Mouse (Mus musculus) 3T3-L1 (cell line): ENCODE measurements around the gene Prcd.

Experiments
- DNase-seq: peaks from one replicate; pipeline ENCODE4 v3.0.0-alpha.2; 2015; ENCODE audit warnings: low read depth, low spot score

The Prcd gene

DNA sequence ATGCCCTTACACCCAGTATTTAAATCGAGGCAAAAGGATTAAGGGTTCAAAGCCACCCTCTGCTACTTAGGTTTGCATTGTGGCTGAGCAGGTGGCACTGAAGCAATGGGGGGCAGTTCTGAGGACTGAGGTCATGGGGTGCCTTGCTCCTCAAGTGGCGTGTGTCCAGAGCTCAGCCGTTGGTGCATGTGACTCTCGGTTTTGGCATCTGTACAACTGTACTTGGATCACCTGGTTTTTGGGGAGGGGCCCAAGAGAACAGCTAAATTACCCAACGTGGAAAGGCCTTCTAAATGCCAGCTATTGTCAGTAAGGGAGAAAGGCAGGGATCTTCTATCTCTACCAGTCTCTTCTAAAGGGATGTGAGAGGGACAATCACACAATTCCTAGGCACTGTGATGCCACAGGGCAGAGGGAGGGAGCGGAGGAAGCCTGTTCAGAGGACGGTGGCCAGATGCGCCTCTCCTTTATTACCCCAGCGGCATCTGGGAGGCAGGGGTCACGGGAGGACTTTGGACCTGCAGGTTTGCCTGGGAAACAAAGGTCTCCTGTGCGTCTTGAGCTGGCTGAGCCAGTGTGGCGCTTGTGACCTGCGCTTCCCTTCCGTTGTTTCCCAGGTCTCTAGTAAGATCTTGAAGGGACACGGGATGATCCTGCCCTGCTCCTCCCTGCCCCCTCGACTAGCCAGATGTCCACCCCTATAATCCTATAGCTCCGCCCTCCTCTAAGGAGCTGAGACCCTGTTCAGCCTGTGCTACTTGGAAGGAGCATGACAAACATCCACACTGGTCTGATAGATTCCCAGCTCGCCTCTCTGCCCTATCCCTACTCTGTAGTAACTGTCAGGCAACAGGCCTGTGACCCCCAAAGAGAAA, 37.6 kb downstream of the Prcd start:
- no peak for DNase-seq

DNA sequence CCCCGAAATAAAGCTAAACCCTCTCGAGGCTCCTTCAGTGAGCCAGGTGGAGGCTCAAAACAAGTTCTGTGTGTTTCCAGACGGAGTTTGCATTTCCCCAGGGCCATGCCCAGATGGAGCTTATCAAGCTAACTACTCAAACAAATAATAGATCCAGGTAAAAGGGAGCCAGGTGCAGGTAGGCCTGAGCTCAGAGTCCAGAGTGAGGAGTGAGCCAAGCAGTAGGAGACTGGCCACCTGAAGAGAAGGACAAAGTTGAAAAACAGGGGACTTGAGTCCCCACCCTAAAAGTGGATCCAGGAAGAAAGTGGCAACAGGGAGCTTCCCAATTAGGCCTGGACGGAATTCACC, 40.5 kb downstream of the Prcd start:
- DNase-seq = no peak

DNA sequence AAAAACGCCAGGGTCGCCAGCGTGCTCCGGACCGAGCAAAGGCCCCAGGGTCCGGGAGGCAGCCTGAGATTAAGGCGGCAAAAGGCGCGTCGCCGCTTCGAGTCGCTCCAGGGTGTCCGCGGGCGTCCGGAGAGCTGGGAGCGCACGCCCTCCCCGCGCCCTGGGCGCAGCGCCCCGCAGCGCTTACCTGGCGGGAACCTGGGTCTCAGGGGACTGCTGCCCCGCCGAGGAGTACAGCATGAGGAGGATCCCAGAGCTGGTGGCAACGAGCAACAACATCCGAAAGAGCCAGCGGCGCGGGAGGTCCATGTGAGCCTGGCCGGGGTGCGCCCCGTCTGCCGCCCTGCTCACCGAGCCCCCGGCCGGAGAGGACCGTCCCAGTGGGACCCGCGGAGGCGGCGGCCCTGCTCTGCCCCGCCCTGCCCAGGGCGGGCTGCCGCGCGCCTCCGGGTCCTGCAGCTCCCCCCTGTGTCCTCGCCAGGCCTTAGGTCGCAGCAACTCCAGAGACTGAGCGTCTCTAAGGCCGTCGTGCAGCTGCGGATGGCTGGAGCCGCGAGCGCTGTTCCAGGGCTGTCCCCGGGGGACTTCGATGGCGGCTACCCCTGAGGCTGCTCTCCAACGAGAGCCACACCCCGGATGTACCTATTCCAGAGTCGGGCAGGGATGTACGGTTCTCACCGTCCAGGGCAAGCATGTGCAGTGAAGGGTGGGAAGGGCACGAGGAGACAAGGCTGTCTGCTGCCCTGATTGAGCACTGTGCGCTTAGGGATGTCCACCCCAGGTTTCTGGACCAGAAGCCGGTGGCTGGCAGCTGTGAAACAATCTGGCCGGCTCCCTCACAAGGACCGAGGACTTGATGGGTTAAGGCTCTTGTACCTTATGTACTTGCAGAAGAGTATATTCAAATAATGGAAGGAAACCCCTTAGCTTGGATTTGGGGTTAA, 41.2 kb downstream of the Prcd start:
- DNase-seq = no peak

DNA sequence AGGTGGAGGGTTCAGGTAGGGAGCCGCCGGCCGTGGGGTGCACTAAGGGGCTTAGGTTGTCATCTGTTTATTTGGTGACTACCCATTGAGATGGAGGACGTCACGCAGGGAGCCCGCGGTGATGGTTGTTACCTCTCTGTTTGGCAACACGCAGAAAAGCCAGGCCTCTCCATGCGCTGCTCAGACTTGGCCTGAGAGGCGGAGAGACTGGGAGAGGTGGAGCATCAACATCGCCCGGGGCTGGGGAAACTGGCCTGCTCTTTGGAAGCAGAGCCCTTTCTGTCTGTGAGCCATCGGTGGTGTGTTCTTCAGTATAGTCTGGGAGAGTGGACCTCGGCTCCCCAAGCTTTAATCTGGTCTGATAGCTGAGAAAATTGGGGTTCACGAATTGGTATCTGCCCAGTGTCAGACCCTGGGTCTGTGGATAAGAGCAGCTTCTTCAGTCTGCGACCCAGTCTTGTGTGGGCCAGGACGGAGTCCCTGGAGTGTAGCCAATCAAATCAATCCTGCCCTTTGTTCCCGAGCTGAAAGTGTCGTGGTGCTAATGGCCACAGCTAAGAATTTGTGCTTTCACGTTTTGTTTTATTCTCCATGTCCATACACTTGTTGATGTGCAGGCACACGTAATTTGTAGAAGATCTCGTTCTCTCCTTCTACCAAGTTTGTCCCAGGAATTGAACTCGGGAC, 42.0 kb downstream of the Prcd start:
- DNase-seq = no peak

DNA sequence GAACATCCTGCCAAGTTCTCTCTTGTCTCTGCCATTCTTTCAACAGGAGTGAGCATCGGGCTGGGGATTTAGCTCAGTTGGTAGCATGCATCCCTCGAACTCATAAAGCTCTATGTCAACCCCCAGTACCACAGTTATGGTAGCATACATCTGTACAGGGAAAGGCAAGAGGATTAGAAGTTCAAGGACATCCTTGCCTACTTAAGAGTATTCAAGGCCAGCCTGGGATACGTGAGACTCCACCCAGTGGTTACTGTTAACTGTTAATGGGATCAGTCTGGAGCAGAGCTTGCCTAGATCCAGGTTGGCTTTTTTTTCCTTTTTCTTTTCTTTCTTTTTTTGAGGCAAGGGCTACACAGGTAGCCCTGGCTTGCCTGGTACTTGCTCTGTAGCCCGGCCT, 43.1 kb downstream of the Prcd start:
- DNase-seq = no peak

DNA sequence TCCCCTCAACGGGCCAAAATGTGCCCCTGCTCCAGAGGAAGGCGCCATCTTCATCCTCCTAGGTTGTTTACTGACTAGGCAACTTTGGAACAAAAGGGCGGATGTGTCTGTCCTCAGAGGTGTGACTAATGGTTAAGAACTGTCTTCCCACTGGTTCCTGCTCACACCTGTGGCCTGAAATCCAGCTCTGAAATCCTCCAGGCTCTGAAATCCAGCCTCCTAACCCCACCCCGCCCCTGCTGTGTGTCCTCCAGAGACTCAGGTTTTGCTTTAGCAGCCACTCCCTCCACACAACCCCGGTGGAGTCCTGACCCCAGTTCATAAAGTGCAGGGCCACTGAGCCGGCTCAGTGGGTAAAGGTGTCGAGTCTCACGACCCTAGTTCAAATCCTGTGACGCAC, 44.2 kb downstream of the Prcd start:
- no peak for DNase-seq

DNA sequence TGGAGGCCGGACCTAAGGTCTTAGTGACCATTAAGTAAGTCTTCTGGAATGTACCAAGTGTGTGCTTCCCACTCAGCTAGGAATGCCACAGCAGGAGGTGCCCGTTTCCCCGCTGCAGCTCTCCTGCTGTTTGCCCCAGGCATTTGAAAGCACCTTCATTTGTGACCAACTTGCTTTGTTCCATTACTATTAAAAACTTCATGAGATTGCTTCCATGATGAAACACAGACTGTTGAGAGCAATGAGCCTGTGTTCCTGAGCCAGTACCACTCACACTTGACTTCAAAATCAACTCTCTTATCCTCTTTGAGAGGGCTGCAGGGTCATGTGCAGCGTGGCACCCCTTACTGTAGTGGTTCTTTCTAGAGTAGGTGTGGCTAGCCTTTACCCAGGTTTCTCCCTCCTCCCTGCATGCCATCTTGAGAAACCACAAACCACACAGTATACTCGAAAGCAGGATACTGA, 48.1 kb downstream of the Prcd start:
- peak; percentile 89 for DNase-seq

DNA sequence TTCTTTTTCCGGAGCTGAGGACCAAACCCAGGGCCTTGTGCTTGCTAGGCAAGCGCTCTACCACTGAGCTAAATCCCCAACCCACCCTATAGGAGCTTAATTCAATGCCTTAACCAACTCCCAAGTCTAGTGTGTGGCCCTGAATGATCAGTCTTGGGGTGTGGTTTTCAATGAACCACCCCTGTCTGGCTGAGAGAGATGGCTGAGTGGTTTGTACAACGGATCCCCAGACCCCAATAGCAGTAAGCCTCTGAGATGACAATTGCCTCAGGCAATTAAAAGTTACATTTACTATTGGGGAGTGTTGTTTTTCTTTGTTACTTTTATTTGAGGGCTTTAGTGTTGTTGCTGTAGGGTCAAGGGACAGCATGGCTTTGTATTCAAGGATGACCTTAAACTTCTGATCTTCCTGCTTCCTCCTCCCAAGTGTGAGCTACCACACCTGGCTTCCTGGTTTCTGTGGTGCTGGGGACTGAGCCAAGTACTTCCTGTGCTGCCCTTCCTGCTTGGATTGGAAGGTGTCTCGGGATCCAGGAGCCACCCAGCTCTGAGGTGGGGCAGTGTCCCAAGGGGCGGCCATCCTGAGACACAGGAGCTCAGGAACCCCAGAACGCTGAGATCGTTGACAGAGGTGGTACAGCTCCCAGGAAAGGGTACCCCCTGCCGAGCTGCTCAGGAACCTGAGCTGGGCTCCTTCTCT, 51.2 kb downstream of the Prcd start:
- no peak for DNase-seq

DNA sequence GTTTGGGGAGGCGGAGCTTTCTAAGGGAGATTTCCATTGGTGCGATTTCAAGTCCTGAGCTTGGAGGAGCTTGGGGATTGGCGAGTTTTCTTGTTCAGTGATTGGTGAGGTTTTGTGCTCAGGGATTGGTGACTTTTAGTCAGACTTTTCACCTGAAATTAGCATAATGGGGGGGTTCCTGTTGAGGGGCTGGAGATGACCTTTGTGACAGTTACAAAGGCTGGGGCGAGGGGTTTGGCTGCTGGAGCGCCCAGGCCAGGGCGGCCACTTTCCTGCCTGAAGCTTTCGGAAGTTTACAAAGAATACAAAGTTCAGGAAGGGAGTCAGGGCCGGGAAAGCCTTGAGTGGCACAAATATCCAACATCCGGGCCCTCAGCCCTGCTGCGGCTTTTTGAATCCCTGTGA, 51.9 kb downstream of the Prcd start:
- no peak for DNase-seq

DNA sequence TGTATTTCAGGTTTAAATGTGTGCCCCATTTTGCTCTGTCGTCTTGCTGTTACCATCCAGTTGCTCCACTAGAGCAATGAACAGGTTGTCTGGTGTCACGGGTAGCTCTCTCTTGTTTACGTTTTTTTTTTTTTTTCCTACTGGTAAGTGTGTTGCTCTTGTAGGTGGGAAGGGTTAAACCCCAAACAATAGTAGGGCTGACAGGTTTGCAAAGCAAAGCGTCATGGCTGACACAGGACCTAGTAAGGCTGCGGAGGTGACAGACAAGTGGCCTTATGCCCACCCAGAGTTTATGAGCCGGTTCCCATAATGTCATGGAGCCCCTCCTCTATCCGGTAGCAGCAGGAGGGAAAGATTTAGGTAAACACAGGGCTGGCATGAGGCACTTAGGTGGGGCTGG, 53.0 kb downstream of the Prcd start:
- no peak for DNase-seq

DNA sequence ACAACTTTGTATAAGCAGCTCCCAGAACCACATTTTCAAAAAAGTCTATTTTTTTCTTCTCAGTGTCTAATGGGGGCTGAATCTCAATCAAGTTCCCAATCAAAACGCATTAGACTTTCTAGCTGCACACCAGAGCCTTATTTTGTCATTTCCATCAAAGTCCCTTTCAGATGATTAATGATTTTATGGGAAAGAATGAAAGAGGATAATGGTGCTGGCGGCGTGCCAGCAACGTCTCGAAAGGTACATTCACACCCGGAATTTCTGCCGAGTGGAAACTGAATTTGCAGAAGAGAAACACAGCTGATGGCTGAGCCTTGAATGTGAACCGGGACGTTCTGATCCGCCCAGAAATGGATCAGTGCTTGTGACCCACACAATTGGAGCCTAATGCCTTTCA, 56.8 kb downstream of the Prcd start:
- DNase-seq = no peak

DNA sequence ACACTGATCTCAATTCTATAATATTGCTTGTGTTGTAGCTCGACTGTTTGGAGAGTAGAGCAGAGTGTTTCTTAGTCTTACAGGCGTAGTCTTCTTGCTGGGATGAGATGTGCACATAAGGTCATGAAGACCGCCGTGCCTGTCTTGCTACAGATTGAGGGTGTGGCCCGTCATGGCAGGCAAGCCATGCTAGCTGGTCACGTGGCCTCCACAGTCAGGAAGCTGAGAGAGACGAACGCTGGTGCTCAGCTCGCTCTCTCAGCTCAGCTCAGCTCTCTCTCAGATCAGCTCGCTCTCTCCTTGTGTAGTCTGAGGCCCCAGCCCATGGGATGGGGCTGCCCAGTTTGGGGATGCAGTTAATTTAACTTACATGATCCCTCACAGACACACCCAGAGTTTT, 57.5 kb downstream of the Prcd start:
- DNase-seq = no peak

DNA sequence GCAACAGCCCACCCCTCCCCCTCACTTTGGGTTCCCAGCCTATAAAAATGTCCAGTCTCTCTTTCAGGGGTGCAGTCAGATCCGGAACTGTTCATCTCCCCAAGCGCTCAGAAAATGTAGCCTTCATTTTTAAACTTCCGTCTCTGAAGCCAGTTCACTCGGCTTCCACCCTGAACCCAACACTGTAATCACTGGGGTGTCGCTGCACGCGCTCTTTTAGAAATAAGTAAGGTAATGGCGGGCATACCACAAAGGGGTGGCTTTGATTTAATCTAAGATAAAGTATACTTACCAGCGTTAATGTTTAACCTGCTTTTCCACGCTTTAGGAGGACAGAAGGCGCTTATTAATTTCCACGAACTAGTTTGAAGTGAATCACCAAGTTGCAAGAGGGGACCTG, 60.7 kb downstream of the Prcd start:
- no peak for DNase-seq
